Mouse (Mus musculus): ENCODE data around the gene Tmem43.

The Tmem43 gene

GRCm38 (mm10) chr6:91489872-91490271 is 16.4 kb downstream of the Tmem43 start:
- no peak for DNase-seq

- no peak for DNase-seq
Observed at GRCm38 (mm10) chr6:91491004-91491403, 17.5 kb downstream of the Tmem43 start.

GRCm38 (mm10) chr6:91493053-91493452 is 19.6 kb downstream of the Tmem43 start:
- DNase-seq: no peak

GRCm38 (mm10) chr6:91494526-91494925 is 21.0 kb downstream of the Tmem43 start:
- DNase-seq: no peak

- DNase-seq: no peak
Observed at GRCm38 (mm10) chr6:91503302-91503701, 29.8 kb downstream of the Tmem43 start.

GRCm38 (mm10) chr6:91506036-91506435 is 32.5 kb downstream of the Tmem43 start:
- no peak for DNase-seq

GRCm38 (mm10) chr6:91508041-91508440 is 34.5 kb downstream of the Tmem43 start:
- no peak for DNase-seq

GRCm38 (mm10) chr6:91509326-91509725 is 35.8 kb downstream of the Tmem43 start:
- DNase-seq: peak; percentile 81

- DNase-seq: no peak
Observed at GRCm38 (mm10) chr6:91510211-91510610, 36.7 kb downstream of the Tmem43 start.

GRCm38 (mm10) chr6:91514135-91514534 is 40.6 kb downstream of the Tmem43 start:
- DNase-seq: no peak

GRCm38 (mm10) chr6:91514737-91515362 is 41.3 kb downstream of the Tmem43 start:
- no peak for DNase-seq

GRCm38 (mm10) chr6:91515545-91516449 is 42.3 kb downstream of the Tmem43 start, which contains the start of the genes Xpc and Lsm3:
Gene Xpc, minus strand, starts transcription at chr6:91515888.
Gene Lsm3, plus strand, starts transcription at chr6:91515928.
- peak; percentile 99 to 100 for DNase-seq

GRCm38 (mm10) chr6:91518454-91519020 is 45.0 kb downstream of the Tmem43 start:
- DNase-seq: no peak

- DNase-seq: no peak
Observed at GRCm38 (mm10) chr6:91522816-91523215, 49.3 kb downstream of the Tmem43 start.

GRCm38 (mm10) chr6:91525544-91525943 is 52.0 kb downstream of the Tmem43 start:
- DNase-seq: no peak

GRCm38 (mm10) chr6:91527227-91527860 is 53.8 kb downstream of the Tmem43 start:
- peak; percentile 8 for DNase-seq

- no peak for DNase-seq
Observed at GRCm38 (mm10) chr6:91528265-91528664, 54.8 kb downstream of the Tmem43 start.

GRCm38 (mm10) chr6:91530673-91531072 is 57.2 kb downstream of the Tmem43 start:
- DNase-seq: no peak

- no peak for DNase-seq
Observed at GRCm38 (mm10) chr6:91531276-91531675, 57.8 kb downstream of the Tmem43 start.

GRCm38 (mm10) chr6:91532661-91533060 is 59.2 kb downstream of the Tmem43 start:
- DNase-seq: no peak

GRCm38 (mm10) chr6:91533359-91533758 is 59.9 kb downstream of the Tmem43 start:
- DNase-seq: no peak

- DNase-seq: no peak
Observed at GRCm38 (mm10) chr6:91533771-91534170, 60.3 kb downstream of the Tmem43 start.

GRCm38 (mm10) chr6:91534268-91534667 is 60.8 kb downstream of the Tmem43 start:
- DNase-seq: no peak
